Mouse (Mus musculus) bone marrow, adult 2 months (tissue): Measurements from ENCODE around the gene Eif3b.

Experiments used
- CTCF ChIP-seq: fragments of 200-500 bp; IDR thresholded peaks from 2 replicates; pipeline ENCODE4 v1.5.1; 2011; ENCODE audit warnings: low read length, control low read depth; ENCODE audit not compliant: control insufficient read depth, insufficient read depth
- POLR2A ChIP-seq: fragments of 200-500 bp; IDR thresholded peaks from 2 replicates; pipeline ENCODE4 v1.6.1; 2011; ENCODE audit warnings: low read depth, mild to moderate bottlenecking, control low read depth, low read length, borderline replicate concordance; ENCODE audit not compliant: control insufficient read depth

DNA sequence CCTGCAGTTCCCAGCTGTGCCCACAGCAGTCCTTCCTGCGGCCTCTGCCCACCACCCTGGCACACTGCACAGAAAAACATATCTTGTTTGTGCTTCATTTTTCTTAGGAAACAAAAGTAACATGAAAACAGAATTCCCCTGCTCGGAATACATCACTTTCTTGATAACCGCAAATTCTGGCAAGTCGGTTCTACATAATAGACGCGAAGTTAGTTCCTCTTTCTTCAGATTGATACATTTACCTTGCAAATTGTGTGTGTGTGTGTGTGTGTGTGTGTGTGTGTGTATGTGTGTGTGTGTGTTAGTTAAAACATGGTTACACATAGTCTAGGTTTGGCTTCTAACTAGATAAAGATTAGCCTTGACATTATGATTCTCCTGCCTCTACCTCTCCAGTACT, 36.4 kb upstream of the Eif3b start:
- TF ChIP-seq CTCF (no peak), POLR2A (no peak)
